Comparison of ENCODE assay signal across 15 mouse cellular contexts in the genomic region with DNA sequence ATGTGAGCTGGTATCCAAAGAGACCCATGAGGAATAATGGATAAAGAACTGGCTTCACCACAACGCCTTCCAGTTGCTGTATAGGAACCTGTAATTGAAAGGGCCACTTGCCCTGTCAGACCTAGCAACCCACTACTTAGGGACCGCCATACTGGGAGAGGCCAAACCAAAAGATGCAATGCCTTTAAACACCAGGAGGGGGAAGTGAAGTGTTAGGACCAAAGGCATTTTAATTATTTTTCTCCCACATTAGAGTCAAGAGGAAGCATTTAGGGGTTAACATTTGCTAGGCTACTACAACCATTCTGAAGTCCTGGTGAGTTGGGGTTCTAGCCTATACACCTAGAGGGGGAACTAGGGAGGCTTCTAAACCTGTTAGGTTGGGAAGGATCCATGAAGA. TPM values are rescaled to one million over a fixed set of nuclear protein-coding genes. Genes with fewer than 3 reads are reported as not detected.
DNase-seq lines count a peak whose midpoint lies in the region; ATAC-seq lines count a peak whose summit lies in the region.
"Had no signal": no experiment of that assay in that cellular context is flagged by ENCODE, and none has a peak within 500 bp of the region (broad histone marks: within the 10 kb centered on the region; RNA-seq: fewer than 3 reads in every experiment).

No protein-coding gene starts in this region.

- no peaks in the 10 kb centered on the region for H3K27me3 ChIP-seq in embryonic facial prominence, embryonic 15.5 days
- no peaks in the 10 kb centered on the region for H3K27me3 ChIP-seq in embryonic facial prominence, embryonic 10.5 days (replicated peaks; ENCODE audit: low read depth, poor library complexity, severe bottlenecking)
- no peaks in the 10 kb centered on the region for H3K27me3 ChIP-seq in lung, embryonic 15.5 days
- no peaks in the 10 kb centered on the region for H3K27me3 ChIP-seq in forebrain, embryonic 15.5 days
- H3K27me3 ChIP-seq: limb, embryonic 13.5 days; neural tube, embryonic 13.5 days had no signal

- DNase-seq in embryonic facial prominence, embryonic 10.5 days (ENCODE audit: low spot score): no peak
- no peak for DNase-seq in lung, adult 18-20 months
- DNase-seq in embryo, embryonic 11 days: peak; percentile 37
- DNase-seq in naive thymus-derived CD4-positive, alpha-beta T cell, adult 2 months (ENCODE audit: low read depth): peak; percentile 57
- DNase-seq in layer of hippocampus, adult 8-10 months (ENCODE audit: low spot score in 2 of 2): no peak
- DNase-seq: B cell, adult 2 months had no signal

- no peak overlapping the region for H3K27ac ChIP-seq in embryonic facial prominence, embryonic 15.5 days (replicated peaks)
- no peak overlapping the region; the same call in 1 of the 2 replicates for H3K27ac ChIP-seq in embryonic facial prominence, embryonic 10.5 days (replicated peaks)
- H3K27ac ChIP-seq in lung, embryonic 15.5 days: peak overlapping the region; percentile 81
- no peak overlapping the region for H3K27ac ChIP-seq in forebrain, embryonic 15.5 days (replicated peaks)
- H3K27ac ChIP-seq: neural tube, embryonic 13.5 days had no signal

- ATAC-seq in embryonic facial prominence, embryonic 15.5 days (ENCODE audit: insufficient number of reproducible peaks, low FRiP score, low TSS enrichment, low read depth): 0 out of 2 replicates have a peak, but pooled peaks have one; percentile 19
- ATAC-seq in lung, embryonic 15.5 days (ENCODE audit: borderline replicate concordance, extremely low read depth, low FRiP score, low TSS enrichment): no peak
- no peak for ATAC-seq in forebrain, embryonic 15.5 days (replicated peaks)

- peaks cover 20% of the 10 kb centered on the region; the same call in 1 of the 2 replicates for H3K4me1 ChIP-seq in embryonic facial prominence, embryonic 15.5 days
- H3K4me1 ChIP-seq in embryonic facial prominence, embryonic 10.5 days: peaks cover 31% of the 10 kb centered on the region
- H3K4me1 ChIP-seq in lung, embryonic 15.5 days: peaks cover 47% of the 10 kb centered on the region
- peaks cover 8% of the 10 kb centered on the region for H3K4me1 ChIP-seq in forebrain, embryonic 15.5 days

- H3K4me3 ChIP-seq in embryonic facial prominence, embryonic 15.5 days (replicated peaks): no peak overlapping the region
- H3K4me3 ChIP-seq in embryonic facial prominence, embryonic 10.5 days: no peak overlapping the region
- no peak overlapping the region for H3K4me3 ChIP-seq in lung, embryonic 15.5 days
- no peak overlapping the region for H3K4me3 ChIP-seq in forebrain, embryonic 15.5 days
- H3K4me3 ChIP-seq: limb, embryonic 13.5 days; neural tube, embryonic 13.5 days had no signal

- H3K36me3 ChIP-seq in embryonic facial prominence, embryonic 15.5 days: no peaks in the 10 kb centered on the region
- H3K36me3 ChIP-seq in embryonic facial prominence, embryonic 10.5 days (replicated peaks): no peaks in the 10 kb centered on the region
- no peaks in the 10 kb centered on the region for H3K36me3 ChIP-seq in lung, embryonic 15.5 days
- no peaks in the 10 kb centered on the region for H3K36me3 ChIP-seq in forebrain, embryonic 15.5 days
- H3K36me3 ChIP-seq: limb, embryonic 13.5 days; neural tube, embryonic 13.5 days had no signal

- H3K9ac ChIP-seq in embryonic facial prominence, embryonic 15.5 days: no peak overlapping the region
- H3K9ac ChIP-seq in lung, embryonic 15.5 days: no peak overlapping the region
- no peak overlapping the region for H3K9ac ChIP-seq in forebrain, embryonic 15.5 days (replicated peaks)
- H3K9ac ChIP-seq: limb, embryonic 13.5 days; neural tube, embryonic 13.5 days had no signal

- no peak overlapping the region for H3K4me2 ChIP-seq in embryonic facial prominence, embryonic 15.5 days (replicated peaks)
- H3K4me2 ChIP-seq in lung, embryonic 15.5 days: no peak overlapping the region
- no peak overlapping the region for H3K4me2 ChIP-seq in forebrain, embryonic 15.5 days (replicated peaks)
- H3K4me2 ChIP-seq: limb, embryonic 13.5 days; neural tube, embryonic 13.5 days had no signal

- no peaks in the 10 kb centered on the region for H3K9me3 ChIP-seq in embryonic facial prominence, embryonic 15.5 days (replicated peaks)
- H3K9me3 ChIP-seq in embryonic facial prominence, embryonic 10.5 days: no peaks in the 10 kb centered on the region
- H3K9me3 ChIP-seq in lung, embryonic 15.5 days: no peaks in the 10 kb centered on the region
- H3K9me3 ChIP-seq in forebrain, embryonic 15.5 days: no peaks in the 10 kb centered on the region
- H3K9me3 ChIP-seq: limb, embryonic 13.5 days; neural tube, embryonic 13.5 days had no signal

- 70% methylated on average over 2 of the region's 2 CpGs for WGBS in embryonic facial prominence, embryonic 15.5 days
- 75% methylated on average over 2 of the region's 2 CpGs for WGBS in embryonic facial prominence, embryonic 10.5 days
- WGBS in lung, embryonic 15.5 days: 68% methylated on average over 2 of the region's 2 CpGs
- WGBS in forebrain, embryonic 15.5 days: 71% methylated on average over 2 of the region's 2 CpGs

RNA-seq across cellular contexts. Expression of a gene that starts 36.0 kb away (rescaled TPM):
- 0.08 and 0.13 TPM in 2 replicates for polyA plus RNA-seq in embryonic facial prominence, embryonic 15.5 days (2015; fragmentation: Nextera tagmentation; extraction: Ambion mirVana)
- polyA plus RNA-seq in embryonic facial prominence, embryonic 10.5 days (2016; fragmentation: Nextera tagmentation; extraction: Ambion mirVana): 0.12 TPM in 1 of 2 replicates, not detected in the other
- 0.15 and 0.29 TPM in 2 replicates for polyA plus RNA-seq in lung, embryonic 15.5 days (2015; fragmentation: Nextera tagmentation; extraction: Ambion mirVana)
- not detected in 2 replicates for polyA plus RNA-seq in forebrain, embryonic 15.5 days (2015; fragmentation: Nextera tagmentation; extraction: Ambion mirVana)
- total RNA-seq in layer of hippocampus, adult 8-10 months (2022): under 1 TPM in 2 of 4 experiments, not detected in 2; 0.32 to 0.43 TPM
- total RNA-seq: adrenal gland, postnatal 10 days; gastrocnemius, adult 8-10 months had no signal
- polyA plus RNA-seq: embryonic facial prominence, embryonic 11.5 days; limb, embryonic 13.5 days; neural tube, embryonic 13.5 days; spleen, adult 2 months had no signal

Comparison
In these comparisons a context has a peak if more than half of its experiments do, and no peak if none do; other contexts are left out.
1. DNase-seq: peak in embryo, embryonic 11 days (single experiment) and naive thymus-derived CD4-positive, alpha-beta T cell, adult 2 months (single experiment); none in embryonic facial prominence, embryonic 10.5 days (single experiment), lung, adult 18-20 months (0 of 2) and layer of hippocampus, adult 8-10 months (0 of 2).